Mouse (Mus musculus) lung, postnatal 0 days (tissue): Measurements from ENCODE around the gene Bcl3.

Experiments
- CTCF ChIP-seq: IDR thresholded peaks from 2 replicates; pipeline ENCODE4 v1.5.1; 2016; ENCODE audit warnings: antibody characterized with exemption, mild to moderate bottlenecking
- EP300 ChIP-seq: IDR thresholded peaks from 2 replicates; pipeline ENCODE4 v1.6.1; 2016; ENCODE audit warnings: antibody characterized with exemption, mild to moderate bottlenecking, control low read depth

DNA sequence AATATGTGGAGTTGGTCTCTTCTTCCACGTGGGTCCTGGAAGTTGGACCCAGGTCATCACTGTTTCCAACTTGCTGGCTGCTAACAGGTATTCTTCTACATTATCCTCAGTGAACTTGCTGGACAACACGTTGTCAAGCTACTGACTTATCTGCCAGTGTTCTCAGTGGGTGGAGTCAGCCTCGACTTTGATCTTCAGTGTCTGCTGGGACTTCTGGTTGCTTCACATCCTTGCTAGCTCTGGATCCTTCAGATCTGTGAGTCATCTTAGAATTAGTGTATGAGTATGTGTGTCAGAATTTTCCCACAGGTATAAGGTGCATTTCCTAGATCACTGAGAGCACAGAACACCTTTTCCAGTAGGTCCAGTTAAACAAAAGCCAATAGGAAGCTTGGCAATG is 14.3 kb upstream of the Bcl3 start:
- TF ChIP-seq EP300 (no peak), CTCF (no peak)
